Mouse (Mus musculus) cortical plate, adult 2 months (tissue): ENCODE data around the gene Fam217b. TPM values are rescaled to one million over a fixed set of nuclear protein-coding genes. Genes with fewer than 3 reads are reported as not detected.

Experiments used
- H3K27ac ChIP-seq: fragments of 200-500 bp; 2 replicates; pipeline ENCODE4 v1.5.1; 2012; ENCODE audit warnings: low read length, control low read depth, inconsistent platforms; ENCODE audit not compliant: insufficient read depth
- H3K4me1 ChIP-seq: fragments of 200-500 bp; 2 replicates; pipeline ENCODE4 v1.6.1; 2011; ENCODE audit warnings: low read length; ENCODE audit not compliant: control insufficient read depth, insufficient read depth
- H3K4me3 ChIP-seq: fragments of 200-500 bp; 2 replicates; pipeline ENCODE4 v1.5.1; 2011; ENCODE audit warnings: mild to moderate bottlenecking, low read length, control low read depth; ENCODE audit not compliant: insufficient read depth
- CTCF ChIP-seq: fragments of 200-500 bp; IDR thresholded peaks from 2 replicates; pipeline ENCODE4 v1.5.1; 2011; ENCODE audit warnings: mild to moderate bottlenecking, control low read depth, low read length; ENCODE audit not compliant: insufficient read depth; ENCODE audit errors: extremely low read depth
- POLR2A ChIP-seq: fragments of 200-500 bp; IDR thresholded peaks from 2 replicates; pipeline ENCODE4 v1.6.1; 2011; ENCODE audit warnings: mild to moderate bottlenecking, low read length, control low read depth; ENCODE audit not compliant: insufficient read depth; ENCODE audit errors: extremely low read depth
- polyA plus RNA-seq: library from polyadenylated mRNA; depleted of rRNA; stranded (reverse); fragments of >200 nt; gene quantifications from 2 replicates; pipeline ENCODE4 v1.2.3, GENCODE M21; 2012; rRNA removed

Gene Fam217b
- polyA plus RNA-seq, 1 experiment = 37.7 TPM

DNA sequence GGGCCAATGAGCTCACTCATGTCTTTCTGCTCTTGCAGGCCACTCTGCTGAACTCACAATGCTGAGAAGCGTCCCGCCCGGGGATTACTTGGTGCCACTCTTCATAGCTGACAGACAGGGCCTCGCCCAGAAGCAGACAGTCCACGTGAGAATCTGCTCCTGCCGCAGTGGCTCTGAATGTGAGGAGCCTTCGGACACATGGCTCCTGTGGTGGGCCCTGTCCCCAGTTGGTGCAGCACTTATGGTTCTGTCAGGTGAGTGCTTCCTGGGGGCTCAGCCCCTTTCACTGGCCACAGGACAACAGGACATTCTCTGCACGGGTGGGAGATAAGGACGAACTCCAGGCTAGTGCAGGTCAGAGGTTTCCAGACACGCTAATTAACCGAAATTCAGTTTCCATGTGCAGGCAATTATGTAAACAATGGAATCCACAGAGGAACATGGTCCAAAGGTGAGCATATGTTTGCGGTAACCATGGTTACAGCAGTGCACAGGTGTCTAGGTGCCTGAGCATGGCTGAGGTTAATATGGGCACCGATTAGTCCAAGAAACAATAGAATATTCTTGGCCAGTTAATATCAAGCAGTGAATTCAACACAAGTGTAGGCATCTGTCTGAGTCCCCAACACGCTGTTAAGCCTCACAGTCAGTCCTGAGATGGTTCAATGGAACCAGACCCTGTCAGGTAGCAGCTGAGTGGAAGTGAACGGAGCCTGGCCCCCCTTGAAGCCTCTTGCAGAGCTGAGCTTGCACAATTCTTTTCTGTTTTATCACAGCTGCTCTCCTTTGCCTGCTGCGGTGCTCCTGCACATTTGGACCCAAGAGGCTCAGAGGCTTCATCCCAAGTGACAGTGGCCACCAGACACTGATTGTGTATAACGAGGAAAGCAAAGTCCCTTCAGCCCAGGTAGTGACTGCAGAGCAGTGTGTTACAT lies 57.5 kb downstream of the Fam217b start:
- TF ChIP-seq CTCF (no peak), POLR2A (no peak)
- Histone ChIP-seq H3K27ac (no peak overlapping the region), H3K4me3 (no peak overlapping the region), H3K4me1 (no peaks in the 10 kb centered on the region)

- H3K4me1 ChIP-seq = no peaks in the 10 kb centered on the region
- no peak overlapping the region for H3K4me3 ChIP-seq
- no peak for TF ChIP-seq POLR2A
- H3K27ac ChIP-seq = no peak overlapping the region
Measured at GRCm38 (mm10) chr2:178473916-178474315, 59.6 kb downstream of the Fam217b start.

Other genes with a start within 250 kb of the Fam217b start
- gene Sycp2, start 6.8 kb upstream of the Fam217b start, polyA plus RNA-seq = 0.83 and 0.90 TPM in 2 replicates
- 5.6 and 6.3 TPM in 2 replicates for gene Ppp1r3d, start 52 bp upstream of the Fam217b start, polyA plus RNA-seq
- 0.23 TPM in 2 replicates for gene Cdh26, start 16.0 kb downstream of the Fam217b start, polyA plus RNA-seq